Mouse (Mus musculus): ENCODE results near the gene Crybb1. TPM values are rescaled to one million over a fixed set of nuclear protein-coding genes. Genes with fewer than 3 reads are reported as not detected.

Gene Crybb1
- not detected for polyA plus RNA-seq (2021)

- ChIA-PET CTCF (no interaction called here), POLR2A (no interaction called here)
- DNase-seq (ENCODE audit: low read depth, low spot score) (no peak), ATAC-seq (no peak)
- in situ Hi-C loops (cut with MboI; ENCODE audit: low pct_unique_long_range_greater_than_20kb): no loop called here
- no peak for TF ChIP-seq CTCF (IDR thresholded peaks at IDR 0.05)
- H3K27me3 ChIP-seq: peaks cover 8% of the 10 kb centered on the region
These were observed at the start of gene Crybb1 for GRCm38 (mm10) chr5:112255426-112255825. Crybb1 (plus strand) TSS chr5:112255815.

DNA sequence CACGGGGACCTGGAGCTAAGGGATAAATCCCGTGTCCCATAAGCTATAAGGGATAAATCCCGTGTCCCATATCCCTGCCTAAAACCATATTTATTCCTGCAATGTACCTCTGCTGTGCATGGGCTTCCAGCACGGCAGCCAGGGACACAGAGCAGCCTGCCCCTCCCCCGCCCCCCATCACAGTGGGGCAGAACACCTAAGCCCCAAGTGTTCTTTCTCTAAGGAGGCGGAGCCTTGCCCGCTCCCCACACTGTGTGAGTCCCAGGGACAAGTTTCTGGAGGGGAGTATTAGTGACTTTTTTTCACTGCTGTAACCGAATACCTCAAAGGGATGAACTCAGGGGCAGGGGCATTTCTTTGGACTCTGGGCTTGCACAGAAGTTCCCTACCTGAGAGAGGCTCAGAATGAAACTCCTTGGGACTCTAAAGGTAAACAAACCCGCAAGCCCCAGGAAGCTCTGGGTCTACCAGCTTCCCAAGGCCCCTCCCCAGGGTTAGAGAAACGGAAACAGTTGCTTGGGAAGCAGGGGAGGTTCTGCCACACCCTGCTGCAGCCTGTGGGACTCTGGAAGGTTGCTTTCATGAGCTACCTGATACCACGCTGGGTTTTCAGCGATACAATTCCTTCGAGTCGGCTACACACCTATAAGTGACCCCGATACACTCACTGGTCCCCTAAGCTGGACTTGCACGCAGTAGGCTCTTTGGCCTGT, 48.9 kb upstream of the Crybb1 start:
- no peak for DNase-seq (ENCODE audit: low read depth, low spot score)
- in situ Hi-C loops (cut with MboI; ENCODE audit: low pct_unique_long_range_greater_than_20kb): no loop called here
- TF ChIP-seq CTCF (IDR thresholded peaks at IDR 0.05): no peak
- CTCF ChIA-PET: no interaction called here
- POLR2A ChIA-PET: no interaction called here
- peaks cover 3% of the 10 kb centered on the region for H3K27me3 ChIP-seq
- ATAC-seq: no peak

DNA sequence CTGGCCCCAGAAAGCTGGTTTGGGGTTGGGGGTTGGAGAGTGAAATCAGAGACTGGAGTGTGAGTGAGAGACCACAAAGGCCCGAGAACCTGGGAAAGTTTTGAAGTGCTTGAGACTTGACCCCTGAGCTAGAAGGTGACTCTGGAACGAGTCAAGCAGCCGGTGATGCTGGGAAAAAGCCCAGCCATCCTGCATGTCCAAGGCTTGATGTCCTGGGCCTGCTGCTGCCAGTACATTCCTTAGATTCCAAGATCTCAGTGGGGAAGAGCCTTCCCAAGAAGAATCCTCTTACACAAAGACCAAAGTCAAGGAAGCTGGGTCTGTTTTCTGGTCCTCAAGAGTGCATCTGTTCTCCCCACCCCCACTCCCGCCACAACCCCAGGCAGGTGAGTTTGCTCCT, 47.3 kb upstream of the Crybb1 start:
- CTCF ChIA-PET: interaction anchor here (1.0 kb wide), 1 partner anchor 33 kb away, joined by 3 read pairs; no protein-coding TSS in a partner anchor
- H3K27me3 ChIP-seq: no peaks in the 10 kb centered on the region
- POLR2A ChIA-PET: no interaction called here
- ATAC-seq (peak; percentile 45), DNase-seq (ENCODE audit: low read depth, low spot score) (no peak)
- TF ChIP-seq CTCF (IDR thresholded peaks at IDR 0.05): no peak
- in situ Hi-C loops (cut with MboI; ENCODE audit: low pct_unique_long_range_greater_than_20kb): no loop called here

DNA sequence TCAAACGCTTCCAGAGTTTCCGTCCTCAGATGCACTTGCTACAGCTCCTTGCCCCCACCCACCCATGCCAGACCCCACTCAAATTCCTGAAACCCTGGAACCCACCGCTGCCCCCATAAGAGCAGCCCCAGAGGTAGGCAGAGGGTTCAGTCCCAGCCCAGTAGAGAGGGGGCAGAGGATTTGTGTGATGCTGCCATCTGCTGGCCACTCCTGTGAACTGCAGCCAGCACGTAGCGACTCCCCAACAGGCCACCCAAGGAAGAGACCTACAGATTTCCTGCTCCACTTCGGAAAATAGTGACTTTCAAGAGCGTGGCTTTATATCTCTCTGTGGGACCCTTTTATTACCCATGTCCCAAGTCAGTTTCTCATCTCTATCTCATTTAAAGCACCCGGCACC, 45.5 kb upstream of the Crybb1 start:
- in situ Hi-C loops (cut with MboI; ENCODE audit: low pct_unique_long_range_greater_than_20kb): no loop called here
- TF ChIP-seq CTCF (IDR thresholded peaks at IDR 0.05): peak; percentile 95
- POLR2A ChIA-PET: no interaction called here
- H3K27me3 ChIP-seq: no peaks in the 10 kb centered on the region
- no peak for ATAC-seq
- DNase-seq (ENCODE audit: low read depth, low spot score): no peak
- CTCF ChIA-PET: interaction anchor here (1.0 kb wide), 1 partner anchor 218 kb away, joined by 4 read pairs; no protein-coding TSS in a partner anchor

DNA sequence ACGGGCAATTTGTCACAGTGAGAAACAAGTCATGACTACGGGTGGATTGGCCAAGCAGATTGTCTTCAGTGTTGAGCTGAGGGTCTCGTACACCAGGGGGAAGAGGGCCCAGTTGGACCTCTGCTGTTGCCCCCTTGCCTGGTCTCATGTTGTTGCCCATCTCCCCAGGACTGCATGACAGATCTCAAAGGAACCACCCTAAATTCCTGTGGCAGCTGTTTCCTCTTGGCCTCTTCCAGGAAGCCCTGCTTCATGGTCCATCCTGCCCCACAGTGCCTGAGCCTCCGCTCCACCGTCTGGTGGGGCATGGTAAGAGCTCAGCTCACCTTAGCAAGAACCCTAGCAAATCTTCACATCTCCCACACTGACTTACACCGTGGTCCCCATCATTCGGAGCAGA, 43.7 kb upstream of the Crybb1 start:
- ATAC-seq (no peak), DNase-seq (ENCODE audit: low read depth, low spot score) (no peak)
- ChIA-PET CTCF (no interaction called here), POLR2A (no interaction called here)
- TF ChIP-seq CTCF (IDR thresholded peaks at IDR 0.05): no peak
- peaks cover 5% of the 10 kb centered on the region for H3K27me3 ChIP-seq
- in situ Hi-C loops (cut with MboI; ENCODE audit: low pct_unique_long_range_greater_than_20kb): no loop called here

GRCm38 (mm10) chr5:112212711-112213264, 42.8 kb upstream of the Crybb1 start:
- peaks cover 5% of the 10 kb centered on the region for H3K27me3 ChIP-seq
- DNase-seq (ENCODE audit: low read depth, low spot score): no peak
- ATAC-seq: no peak
- TF ChIP-seq CTCF (IDR thresholded peaks at IDR 0.05): no peak
- ChIA-PET CTCF (interaction anchor here (0.7 to 1.4 kb wide), 3 partner anchors 16 to 30 kb away, joined by 3 read pairs; no protein-coding TSS in a partner anchor), POLR2A (no interaction called here)
- in situ Hi-C loops (cut with MboI; ENCODE audit: low pct_unique_long_range_greater_than_20kb): no loop called here

DNA sequence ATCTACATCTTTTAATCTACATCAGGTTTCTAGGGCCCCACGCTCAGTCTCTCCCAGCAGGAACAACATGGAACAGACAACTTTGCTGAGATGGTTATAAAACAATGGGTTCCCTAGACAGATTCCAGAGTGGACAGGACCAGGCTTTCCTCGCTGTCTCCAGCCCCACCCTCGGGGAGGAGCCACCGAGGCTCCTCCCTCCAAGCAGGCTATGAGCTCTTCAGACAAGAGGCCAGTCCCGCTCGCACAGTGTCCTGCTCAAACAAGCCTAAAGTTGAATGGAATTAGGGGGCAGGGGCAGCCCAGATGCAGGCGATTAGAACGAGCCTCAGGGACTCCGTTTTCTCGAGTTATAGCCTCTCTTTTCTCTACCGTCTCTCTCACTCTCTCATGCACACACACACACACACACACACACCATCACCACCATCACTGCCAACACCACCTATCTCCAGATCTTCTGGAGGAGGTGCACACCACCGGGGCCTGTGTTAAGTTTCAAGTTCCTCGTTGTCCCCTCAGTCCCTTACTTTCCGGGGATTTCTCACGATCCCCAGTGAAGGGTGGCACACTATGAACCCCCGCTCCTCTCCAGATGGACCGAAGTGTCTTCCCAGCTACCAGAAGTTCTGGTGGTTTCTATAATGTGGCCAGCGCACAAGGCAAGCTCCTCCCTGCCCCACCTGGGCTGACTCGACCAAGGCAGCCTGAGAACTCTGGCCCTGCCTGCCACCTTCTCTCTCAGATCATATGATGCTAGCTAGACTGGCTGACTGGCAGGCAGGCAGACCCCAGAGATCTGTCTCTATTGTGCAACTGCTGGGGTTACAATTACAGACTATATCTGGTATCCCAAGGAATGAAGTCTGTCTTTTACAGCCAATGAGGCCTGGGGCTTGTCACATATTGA, 42.0 kb upstream of the Crybb1 start:
- CTCF ChIA-PET: interaction anchor here (0.7 to 1.5 kb wide), 8 partner anchors 9 to 122 kb away, joined by 3 to 5 read pairs (median 3); no protein-coding TSS in a partner anchor
- H3K27me3 ChIP-seq: peaks cover 5% of the 10 kb centered on the region
- ATAC-seq: no peak
- DNase-seq (ENCODE audit: low read depth, low spot score): no peak
- TF ChIP-seq CTCF (IDR thresholded peaks at IDR 0.05): no peak
- in situ Hi-C loops (cut with MboI; ENCODE audit: low pct_unique_long_range_greater_than_20kb): no loop called here
- POLR2A ChIA-PET: no interaction called here

GRCm38 (mm10) chr5:112214419-112214818, 41.2 kb upstream of the Crybb1 start:
- ATAC-seq: peak; percentile 25
- in situ Hi-C loops (cut with MboI; ENCODE audit: low pct_unique_long_range_greater_than_20kb): no loop called here
- POLR2A ChIA-PET: no interaction called here

DNA sequence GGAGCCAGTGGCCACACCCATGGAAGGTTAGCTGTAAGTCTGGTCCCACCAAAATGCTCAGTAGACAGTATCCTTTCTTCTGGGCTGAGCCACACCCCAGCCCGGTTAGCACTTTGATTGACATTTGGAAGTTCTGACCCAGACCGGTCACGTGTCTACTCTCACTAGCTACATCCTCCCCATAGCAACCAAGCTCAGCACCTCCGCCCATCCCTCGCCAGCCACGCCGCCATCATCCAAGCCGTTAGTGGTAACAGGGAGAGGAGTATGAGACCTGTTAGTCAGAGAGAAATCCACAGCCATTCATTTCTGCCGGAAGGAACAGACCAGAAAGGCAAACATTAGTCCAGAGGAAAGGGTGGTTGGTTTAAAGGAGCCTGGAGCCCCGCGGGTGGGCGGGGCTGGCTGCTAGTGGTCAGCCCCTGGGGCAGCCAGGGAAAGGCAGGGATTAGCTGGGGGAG, 40.3 kb upstream of the Crybb1 start:
- peaks cover 5% of the 10 kb centered on the region for H3K27me3 ChIP-seq
- in situ Hi-C loops (cut with MboI; ENCODE audit: low pct_unique_long_range_greater_than_20kb): no loop called here
- no peak for DNase-seq (ENCODE audit: low read depth, low spot score)
- no peak for ATAC-seq
- ChIA-PET POLR2A (interaction anchor here (1.2 kb wide), 1 partner anchor 10 kb away, joined by 3 read pairs; no protein-coding TSS in a partner anchor), CTCF (interaction anchor here (1.6 kb wide), 1 partner anchor 12 kb away, joined by 3 read pairs; no protein-coding TSS in a partner anchor)
- TF ChIP-seq CTCF (IDR thresholded peaks at IDR 0.05): no peak

More at GRCm38 (mm10) chr5:112214419-112214818, 41.2 kb upstream of the Crybb1 start:
- no peak for TF ChIP-seq CTCF (IDR thresholded peaks at IDR 0.05)
- CTCF ChIA-PET: interaction anchor here (1.0 to 1.6 kb wide), 7 partner anchors 10 to 121 kb away, joined by 3 to 5 read pairs (median 3); no protein-coding TSS in a partner anchor
- no peak for DNase-seq (ENCODE audit: low read depth, low spot score)
- peaks cover 5% of the 10 kb centered on the region for H3K27me3 ChIP-seq

- peaks cover 5% of the 10 kb centered on the region for H3K27me3 ChIP-seq
- ChIA-PET POLR2A (interaction anchor here (1.2 kb wide), 1 partner anchor 10 kb away, joined by 3 read pairs; no protein-coding TSS in a partner anchor), CTCF (interaction anchor here (1.6 kb wide), 1 partner anchor 12 kb away, joined by 3 read pairs; no protein-coding TSS in a partner anchor)
- no peak for TF ChIP-seq CTCF (IDR thresholded peaks at IDR 0.05)
- ATAC-seq (no peak), DNase-seq (ENCODE audit: low read depth, low spot score) (no peak)
- in situ Hi-C loops (cut with MboI; ENCODE audit: low pct_unique_long_range_greater_than_20kb): no loop called here
These were observed 39.8 kb upstream of the Crybb1 start for GRCm38 (mm10) chr5:112215801-112216251.

All from Patski (cell line).